Mouse (Mus musculus) left cerebral cortex, postnatal 36 days (tissue): ENCODE data around the gene Ndufs7. TPM values are rescaled to one million over a fixed set of nuclear protein-coding genes. Genes with fewer than 3 reads are reported as not detected.

Experiments used
- DNase-seq, 2 experiments: peaks; one replicate each; pipeline ENCODE4 v3.0.0; 2021 to 2022; ENCODE audit warnings: low spot score in 2 of 2, mixed read lengths in 1 of 2
- intact Hi-C: fragments of 180-260 bp; cut with DNase I; formaldehyde crosslinking; loops from one replicate; pipeline ENCODE4 v1.15.1; 2025
- total RNA-seq, 2 experiments: library from RNA; stranded (reverse); gene quantifications; 2 replicates each; pipeline ENCODE4 v1.2.3; 2021

Gene Ndufs7
- total RNA-seq, 2 experiments from 2014 or later: 185 to 213 TPM

- intact Hi-C loops: no loop called here
- peak; percentile 56 to 62 for DNase-seq
These were observed 11.1 kb downstream of the Ndufs7 start for GRCm38 (mm10) chr10:80259861-80260641.

- intact Hi-C loops: no loop called here
- peak; percentile 89 to 90 for DNase-seq
These were observed 12.0 kb downstream of the Ndufs7 start, which contains the start of the genes Gamt and Dazap1 for GRCm38 (mm10) chr10:80260642-80261584. Gamt (minus strand) TSS chr10:80261012. Dazap1 (plus strand) TSS chr10:80261486.

- peak; percentile 84 to 88 for DNase-seq
- intact Hi-C loops: no loop called here
These were observed 12.7 kb downstream of the Ndufs7 start for GRCm38 (mm10) chr10:80261585-80261968.

- intact Hi-C loops: no loop called here
- no peak for DNase-seq
These were observed 13.2 kb downstream of the Ndufs7 start for GRCm38 (mm10) chr10:80262169-80262568.

GRCm38 (mm10) chr10:80262776-80263365, 13.9 kb downstream of the Ndufs7 start:
- intact Hi-C loops: no loop called here
- no peak for DNase-seq

DNA sequence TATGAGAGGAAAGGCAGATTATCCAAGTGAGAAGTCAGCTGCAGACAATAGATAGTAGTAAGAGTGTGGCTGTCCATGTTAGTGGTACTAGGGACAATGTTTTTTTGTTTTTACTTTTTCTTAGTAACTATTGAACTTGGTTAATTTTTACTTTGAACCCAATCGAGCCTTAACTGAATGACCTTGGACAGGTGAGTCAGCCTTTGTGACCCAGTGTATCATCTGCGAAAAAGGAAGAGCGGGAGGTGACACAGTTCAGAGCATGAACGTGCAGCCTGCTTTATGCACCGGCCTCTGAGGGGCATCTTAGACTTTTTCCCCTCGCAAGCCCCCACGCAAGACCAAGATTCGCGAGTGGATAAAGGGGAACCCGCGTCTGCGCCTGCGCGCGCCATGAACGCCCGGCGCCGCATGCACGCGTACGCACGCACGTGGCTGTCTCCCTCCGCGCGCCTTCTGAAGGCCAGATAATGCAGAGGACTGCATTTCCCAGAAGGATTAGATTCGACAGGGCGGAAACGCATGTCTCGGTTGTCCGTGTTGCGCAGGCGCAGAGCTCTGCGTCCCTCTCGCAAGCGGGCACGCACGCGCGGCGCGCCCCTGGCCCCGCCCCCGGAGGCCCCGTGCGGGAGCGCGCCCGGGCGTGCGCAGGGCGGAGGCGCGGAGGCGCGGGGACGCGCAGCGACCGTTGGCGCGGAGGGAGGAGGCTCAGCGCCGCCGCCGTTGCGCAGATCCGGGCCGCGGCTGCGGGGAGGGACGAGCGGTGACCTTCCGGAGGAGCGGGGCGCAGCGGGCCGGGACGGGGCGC, 15.6 kb downstream of the Ndufs7 start:
- intact Hi-C loops: no loop called here
- DNase-seq: peak; percentile 99

- intact Hi-C loops: no loop called here
- no peak for DNase-seq
These were observed 16.2 kb downstream of the Ndufs7 start for GRCm38 (mm10) chr10:80265149-80265486.

DNA sequence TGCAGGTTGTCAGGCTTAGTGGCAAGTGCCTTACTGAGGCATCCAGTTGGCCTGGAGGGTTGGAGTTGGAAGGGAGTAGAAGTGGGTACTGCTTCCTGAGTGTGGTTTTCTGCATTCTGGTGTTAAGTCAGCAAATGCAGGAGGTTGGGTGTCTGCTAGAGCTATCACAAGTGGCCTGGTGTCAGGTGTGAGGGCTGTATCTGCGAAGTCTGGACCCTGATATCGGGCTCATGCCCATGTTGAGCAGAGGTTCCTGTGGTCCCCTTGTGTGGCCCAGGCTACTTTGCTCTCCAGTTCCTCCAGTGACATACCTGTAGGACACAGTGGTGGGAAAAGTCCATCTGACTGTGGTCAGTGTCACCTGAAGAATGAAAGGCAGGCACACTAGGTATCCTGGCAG, 21.2 kb downstream of the Ndufs7 start:
- DNase-seq: no peak
- intact Hi-C loops: no loop called here

GRCm38 (mm10) chr10:80270734-80271181, 21.8 kb downstream of the Ndufs7 start:
- intact Hi-C loops: no loop called here
- no peak for DNase-seq

DNA sequence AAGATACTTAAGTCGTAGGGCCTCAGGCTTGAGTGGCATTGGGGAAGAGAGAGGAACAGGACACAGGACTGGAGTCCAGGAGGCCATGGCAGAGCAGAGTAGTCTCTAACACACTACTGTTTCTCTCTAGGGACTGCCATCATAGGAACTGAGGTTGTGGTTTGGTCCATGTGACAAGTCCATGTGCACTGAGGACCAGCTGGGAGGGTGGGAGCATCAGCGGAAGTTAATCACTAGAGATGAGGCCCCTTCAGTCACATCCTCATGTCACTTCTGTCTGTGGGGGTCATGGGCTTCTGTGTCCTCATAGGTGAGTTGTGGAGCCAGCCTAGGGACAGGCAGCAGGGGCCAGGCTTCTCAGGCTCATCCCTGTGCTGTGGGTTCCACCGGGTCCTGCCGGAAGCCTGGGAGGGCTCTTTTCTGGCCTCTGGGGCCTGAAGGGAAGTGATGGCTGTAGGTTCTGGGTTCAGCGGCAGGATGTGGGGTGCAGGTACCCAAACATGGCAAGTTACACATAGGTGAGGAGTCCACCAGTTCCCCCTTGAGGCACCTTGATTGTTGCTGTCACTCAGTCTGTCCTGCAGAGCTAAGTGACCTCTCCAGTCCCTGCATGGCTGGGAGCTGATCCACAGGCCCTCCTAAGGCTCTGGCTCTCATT, 22.4 kb downstream of the Ndufs7 start:
- intact Hi-C loops: no loop called here
- DNase-seq: no peak

- intact Hi-C loops: no loop called here
- no peak for DNase-seq
These were observed 23.1 kb downstream of the Ndufs7 start for GRCm38 (mm10) chr10:80271870-80272585.

DNA sequence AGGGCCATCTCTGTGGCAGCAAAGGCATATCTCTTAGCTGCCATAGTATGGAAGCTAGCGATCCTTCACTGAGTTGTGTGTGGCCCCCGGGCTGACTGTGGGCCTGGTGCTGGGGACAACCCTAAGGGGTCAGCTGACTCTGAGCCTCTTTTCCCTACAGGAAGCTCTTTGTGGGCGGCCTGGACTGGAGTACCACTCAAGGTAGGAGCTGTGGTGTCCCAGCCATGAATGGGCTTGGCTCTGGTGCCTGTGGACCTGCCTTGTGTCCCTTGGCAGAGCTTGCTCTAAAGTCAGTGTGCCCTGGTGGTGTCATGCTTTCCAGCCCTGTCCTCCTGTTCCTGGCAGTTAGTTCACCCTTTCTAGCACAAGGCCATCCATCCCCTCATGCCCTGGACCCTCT, 24.9 kb downstream of the Ndufs7 start:
- intact Hi-C loops: no loop called here
- DNase-seq: no peak

DNA sequence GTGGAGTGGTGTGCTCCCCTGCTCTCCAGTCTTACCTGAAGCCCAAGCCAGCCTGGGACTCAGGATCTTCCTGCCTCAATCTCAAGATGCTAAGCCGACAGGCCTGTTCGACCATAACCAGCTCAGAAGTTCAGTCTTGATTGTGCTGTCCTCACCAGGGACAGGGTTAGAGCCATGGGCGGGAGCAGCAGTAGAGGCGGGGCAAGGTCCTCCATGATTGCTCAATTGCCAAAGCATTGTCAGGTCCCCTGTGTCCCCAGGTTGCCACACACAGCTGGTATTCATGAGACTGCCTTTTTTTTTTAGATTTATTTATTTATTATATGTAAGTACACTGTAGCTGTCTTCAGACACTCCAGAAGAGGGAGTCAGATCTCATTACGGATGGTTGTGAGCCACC, 27.3 kb downstream of the Ndufs7 start:
- no peak for DNase-seq
- intact Hi-C loops: no loop called here

DNA sequence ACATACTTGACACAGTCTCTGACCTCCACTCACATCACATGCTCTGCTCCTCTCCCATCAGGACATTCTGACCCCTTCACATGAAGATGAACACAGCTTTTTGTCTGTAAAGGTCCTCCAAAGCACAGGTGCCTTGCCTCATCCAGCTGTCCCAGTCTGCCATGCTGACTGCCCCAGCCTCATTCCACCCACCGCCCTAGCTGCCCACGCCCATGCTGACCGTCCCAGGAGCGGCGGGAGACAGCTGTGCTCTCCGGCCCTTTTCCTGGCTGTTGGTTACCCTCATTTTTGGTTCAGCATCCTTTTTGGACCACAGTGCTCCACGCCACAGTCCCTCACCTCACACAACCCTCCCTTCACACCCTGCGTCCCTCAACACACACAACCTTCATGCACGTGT, 29.5 kb downstream of the Ndufs7 start:
- DNase-seq: no peak
- intact Hi-C loops: no loop called here

GRCm38 (mm10) chr10:80279273-80279672, 30.4 kb downstream of the Ndufs7 start:
- intact Hi-C loops: no loop called here
- DNase-seq: no peak

DNA sequence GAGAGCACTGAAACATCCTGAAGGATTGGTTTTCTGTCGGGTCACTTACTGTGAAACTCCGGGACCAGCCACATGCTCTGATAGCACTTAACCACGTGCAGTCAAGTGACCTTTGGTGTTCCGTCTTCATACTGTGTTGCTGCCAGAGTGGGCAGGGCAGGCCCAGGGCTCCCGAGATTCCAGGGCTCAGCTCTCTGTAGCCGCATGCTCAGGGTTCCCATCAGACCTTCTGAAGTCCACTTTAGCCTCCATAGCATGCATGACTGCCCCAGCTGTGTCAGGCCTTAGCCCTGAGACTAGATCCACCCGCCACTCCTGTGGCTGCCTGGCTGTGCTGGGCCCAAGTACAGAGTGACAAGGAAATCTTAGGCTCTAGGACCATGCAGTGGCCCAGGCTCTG, 32.4 kb downstream of the Ndufs7 start:
- no peak for DNase-seq
- intact Hi-C loops: no loop called here

DNA sequence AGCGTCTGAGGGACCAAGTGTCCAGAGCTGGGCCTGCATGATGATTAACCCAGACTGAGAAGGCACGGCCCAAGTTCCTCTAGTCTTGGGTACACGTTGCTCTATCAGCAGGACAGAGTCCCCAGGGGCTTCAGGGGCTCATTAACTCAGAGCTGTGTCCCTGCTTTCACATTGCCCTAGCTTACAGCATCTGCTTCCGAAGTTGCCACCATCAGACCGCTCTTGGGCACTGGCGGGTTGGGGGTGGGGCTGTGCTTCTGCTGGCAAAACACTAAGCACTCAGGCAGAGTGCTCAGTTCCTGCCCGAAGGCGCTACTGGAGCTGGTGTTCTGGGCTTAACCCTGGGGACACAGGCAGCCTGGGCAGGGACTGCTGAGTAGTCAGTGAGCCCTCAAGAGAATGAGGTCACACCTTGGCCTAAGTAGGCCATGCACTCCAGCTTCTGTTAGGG, 33.0 kb downstream of the Ndufs7 start:
- no peak for DNase-seq
- intact Hi-C loops: no loop called here
